Mouse (Mus musculus): ENCODE measurements around the gene Ckap5. TPM values are rescaled to one million over a fixed set of nuclear protein-coding genes. Genes with fewer than 3 reads are reported as not detected.

Ckap5 gene
- polyA plus RNA-seq, 1 experiment from 2014 or later = 32.8 TPM

- WGBS (ENCODE audit: insufficient replicate concordance) = 37% methylated on average over 8 of the region's 8 CpGs
- Histone ChIP-seq H3K4me2 (ENCODE audit: low read depth, low read length) (no peak overlapping the region), H3K4me1 (ENCODE audit: control insufficient read depth, low read depth, low read length) (no peaks in the 10 kb centered on the region), H3K36me3 (ENCODE audit: control insufficient read depth, insufficient read depth) (no peaks in the 10 kb centered on the region), H3K27ac (ENCODE audit: low read length) (no peak overlapping the region; the same call in 1 of the 2 replicates), H3K9ac (ENCODE audit: low read depth, low read length) (no peak overlapping the region), H3K27me3 (ENCODE audit: control insufficient read depth, insufficient read depth, low read depth, low read length) (no peaks in the 10 kb centered on the region), H3K4me3 (ENCODE audit: low read depth, low read length) (no peak overlapping the region), H3K9me3 (replicated peaks; ENCODE audit: control insufficient read depth, low read length) (no peaks in the 10 kb centered on the region)
- ATAC-seq (ENCODE audit: low read depth) = no peak
Measured at GRCm38 (mm10) chr2:91498093-91498719, 28.4 kb upstream of the Ckap5 start.

GRCm38 (mm10) chr2:91508076-91508475, 18.5 kb upstream of the Ckap5 start:
- no peak for ATAC-seq (ENCODE audit: low read depth)
- no peak overlapping the region for H3K9ac ChIP-seq (ENCODE audit: low read depth, low read length)
- H3K27me3 ChIP-seq (ENCODE audit: control insufficient read depth, insufficient read depth, low read depth, low read length) = no peaks in the 10 kb centered on the region
- no peaks in the 10 kb centered on the region for H3K36me3 ChIP-seq (ENCODE audit: control insufficient read depth, insufficient read depth)
- H3K4me2 ChIP-seq (ENCODE audit: low read depth, low read length) = no peak overlapping the region
- H3K4me1 ChIP-seq (ENCODE audit: control insufficient read depth, low read depth, low read length) = no peaks in the 10 kb centered on the region
- 73% methylated on average over 8 of the region's 8 CpGs for WGBS (ENCODE audit: insufficient replicate concordance)
- H3K27ac ChIP-seq (ENCODE audit: low read length) = no peak overlapping the region
- H3K4me3 ChIP-seq (ENCODE audit: low read depth, low read length) = no peak overlapping the region
- no peaks in the 10 kb centered on the region for H3K9me3 ChIP-seq (replicated peaks; ENCODE audit: control insufficient read depth, low read length)

GRCm38 (mm10) chr2:91517186-91517585, 9.4 kb upstream of the Ckap5 start:
- no peaks in the 10 kb centered on the region for H3K9me3 ChIP-seq (replicated peaks; ENCODE audit: control insufficient read depth, low read length)
- H3K27me3 ChIP-seq (ENCODE audit: control insufficient read depth, insufficient read depth, low read depth, low read length) = no peaks in the 10 kb centered on the region
- 21% methylated on average over 2 of the region's 2 CpGs for WGBS (ENCODE audit: insufficient replicate concordance)
- ATAC-seq (ENCODE audit: low read depth) = peak; percentile 51; the same call in 1 of the 2 replicates
- no peaks in the 10 kb centered on the region for H3K36me3 ChIP-seq (ENCODE audit: control insufficient read depth, insufficient read depth)
- no peak overlapping the region for H3K4me2 ChIP-seq (ENCODE audit: low read depth, low read length)
- H3K27ac ChIP-seq (ENCODE audit: low read length) = no peak overlapping the region
- no peak overlapping the region for H3K4me3 ChIP-seq (ENCODE audit: low read depth, low read length)
- no peaks in the 10 kb centered on the region for H3K4me1 ChIP-seq (ENCODE audit: control insufficient read depth, low read depth, low read length)
- H3K9ac ChIP-seq (ENCODE audit: low read depth, low read length) = no peak overlapping the region

- peaks cover 8% of the 10 kb centered on the region for H3K4me1 ChIP-seq (ENCODE audit: control insufficient read depth, low read depth, low read length)
- H3K36me3 ChIP-seq (ENCODE audit: control insufficient read depth, insufficient read depth) = peaks cover 7% of the 10 kb centered on the region
- no peaks in the 10 kb centered on the region for H3K9me3 ChIP-seq (replicated peaks; ENCODE audit: control insufficient read depth, low read length)
- ATAC-seq (ENCODE audit: low read depth) = peak; percentile 40
- H3K9ac ChIP-seq (ENCODE audit: low read depth, low read length) = peak overlapping the region; percentile 97
- under 1% methylated on average over 15 of the region's 15 CpGs for WGBS (ENCODE audit: insufficient replicate concordance)
- H3K27me3 ChIP-seq (ENCODE audit: control insufficient read depth, insufficient read depth, low read depth, low read length) = no peaks in the 10 kb centered on the region
- H3K4me3 ChIP-seq (ENCODE audit: low read depth, low read length) = peak overlapping the region; percentile 99
- peak overlapping the region; percentile 86 for H3K27ac ChIP-seq (ENCODE audit: low read length)
- H3K4me2 ChIP-seq (ENCODE audit: low read depth, low read length) = peak overlapping the region; percentile 83
Measured at GRCm38 (mm10) chr2:91527147-91527486, 555 bp downstream of the Ckap5 start.

GRCm38 (mm10) chr2:91537588-91538205, 11.1 kb downstream of the Ckap5 start:
- H3K36me3 ChIP-seq (ENCODE audit: control insufficient read depth, insufficient read depth) = no peaks in the 10 kb centered on the region

GRCm38 (mm10) chr2:91568125-91568524, 41.6 kb downstream of the Ckap5 start:
- no peak for ATAC-seq (ENCODE audit: low read depth)
- no peaks in the 10 kb centered on the region for H3K9me3 ChIP-seq (replicated peaks; ENCODE audit: control insufficient read depth, low read length)
- H3K9ac ChIP-seq (ENCODE audit: low read depth, low read length) = no peak overlapping the region
- H3K27ac ChIP-seq (ENCODE audit: low read length) = no peak overlapping the region
- no peaks in the 10 kb centered on the region for H3K4me1 ChIP-seq (ENCODE audit: control insufficient read depth, low read depth, low read length)
- H3K36me3 ChIP-seq (ENCODE audit: control insufficient read depth, insufficient read depth) = peaks cover 55% of the 10 kb centered on the region
- no peak overlapping the region for H3K4me3 ChIP-seq (ENCODE audit: low read depth, low read length)
- H3K27me3 ChIP-seq (ENCODE audit: control insufficient read depth, insufficient read depth, low read depth, low read length) = no peaks in the 10 kb centered on the region
- WGBS (ENCODE audit: insufficient replicate concordance) = 87% methylated on average over 2 of the region's 2 CpGs
- no peak overlapping the region for H3K4me2 ChIP-seq (ENCODE audit: low read depth, low read length)

More at GRCm38 (mm10) chr2:91537588-91538205, 11.1 kb downstream of the Ckap5 start:
- 3% methylated on average over 17 of the region's 17 CpGs for WGBS (ENCODE audit: insufficient replicate concordance)
- Histone ChIP-seq H3K4me1 (ENCODE audit: control insufficient read depth, low read depth, low read length) (peaks cover 12% of the 10 kb centered on the region), H3K9ac (ENCODE audit: low read depth, low read length) (peak overlapping the region; percentile 58), H3K4me2 (ENCODE audit: low read depth, low read length) (peak overlapping the region; percentile 87), H3K27ac (ENCODE audit: low read length) (peak overlapping the region; percentile 14; the same call in 1 of the 2 replicates), H3K4me3 (ENCODE audit: low read depth, low read length) (peak overlapping the region; percentile 65), H3K27me3 (ENCODE audit: control insufficient read depth, insufficient read depth, low read depth, low read length) (no peaks in the 10 kb centered on the region), H3K9me3 (replicated peaks; ENCODE audit: control insufficient read depth, low read length) (no peaks in the 10 kb centered on the region)
- peak; percentile 99 for ATAC-seq (ENCODE audit: low read depth)

- no peak for ATAC-seq (ENCODE audit: low read depth)
- Histone ChIP-seq H3K4me3 (ENCODE audit: low read depth, low read length) (no peak overlapping the region), H3K4me2 (ENCODE audit: low read depth, low read length) (no peak overlapping the region), H3K9ac (ENCODE audit: low read depth, low read length) (no peak overlapping the region), H3K9me3 (replicated peaks; ENCODE audit: control insufficient read depth, low read length) (no peaks in the 10 kb centered on the region), H3K27ac (ENCODE audit: low read length) (no peak overlapping the region), H3K4me1 (ENCODE audit: control insufficient read depth, low read depth, low read length) (no peaks in the 10 kb centered on the region), H3K36me3 (ENCODE audit: control insufficient read depth, insufficient read depth) (peaks cover 41% of the 10 kb centered on the region), H3K27me3 (ENCODE audit: control insufficient read depth, insufficient read depth, low read depth, low read length) (no peaks in the 10 kb centered on the region)
- WGBS (ENCODE audit: insufficient replicate concordance) = 80% methylated on average over 1 of the region's 1 CpGs
Measured at GRCm38 (mm10) chr2:91580894-91581293, 54.3 kb downstream of the Ckap5 start.

GRCm38 (mm10) chr2:91586242-91586641, 59.7 kb downstream of the Ckap5 start:
- WGBS (ENCODE audit: insufficient replicate concordance) = 79% methylated on average over 1 of the region's 1 CpGs
- ATAC-seq (ENCODE audit: low read depth) = no peak
- H3K36me3 ChIP-seq (ENCODE audit: control insufficient read depth, insufficient read depth) = peaks cover 44% of the 10 kb centered on the region

GRCm38 (mm10) chr2:91600475-91600874, 73.9 kb downstream of the Ckap5 start:
- no peak overlapping the region for H3K9ac ChIP-seq (ENCODE audit: low read depth, low read length)
- no peak overlapping the region for H3K27ac ChIP-seq (ENCODE audit: low read length)
- H3K36me3 ChIP-seq (ENCODE audit: control insufficient read depth, insufficient read depth) = peaks cover 61% of the 10 kb centered on the region
- ATAC-seq (ENCODE audit: low read depth) = no peak
- no peaks in the 10 kb centered on the region for H3K9me3 ChIP-seq (replicated peaks; ENCODE audit: control insufficient read depth, low read length)
- no peaks in the 10 kb centered on the region for H3K4me1 ChIP-seq (ENCODE audit: control insufficient read depth, low read depth, low read length)
- no peak overlapping the region for H3K4me3 ChIP-seq (ENCODE audit: low read depth, low read length)
- 86% methylated on average over 4 of the region's 4 CpGs for WGBS (ENCODE audit: insufficient replicate concordance)
- H3K27me3 ChIP-seq (ENCODE audit: control insufficient read depth, insufficient read depth, low read depth, low read length) = no peaks in the 10 kb centered on the region
- H3K4me2 ChIP-seq (ENCODE audit: low read depth, low read length) = no peak overlapping the region

More at GRCm38 (mm10) chr2:91586242-91586641, 59.7 kb downstream of the Ckap5 start:
- Histone ChIP-seq H3K27ac (ENCODE audit: low read length) (no peak overlapping the region), H3K4me2 (ENCODE audit: low read depth, low read length) (no peak overlapping the region), H3K9me3 (replicated peaks; ENCODE audit: control insufficient read depth, low read length) (no peaks in the 10 kb centered on the region), H3K9ac (ENCODE audit: low read depth, low read length) (no peak overlapping the region), H3K4me3 (ENCODE audit: low read depth, low read length) (no peak overlapping the region), H3K4me1 (ENCODE audit: control insufficient read depth, low read depth, low read length) (no peaks in the 10 kb centered on the region), H3K27me3 (ENCODE audit: control insufficient read depth, insufficient read depth, low read depth, low read length) (no peaks in the 10 kb centered on the region)
